Mouse (Mus musculus): ENCODE results near the gene Nek10.
"Not testable (repeated sequence)": the region's sequence is repeated elsewhere in the genome, so short reads cannot be mapped to it uniquely, and the experiment has no call there.

The Nek10 gene

DNA sequence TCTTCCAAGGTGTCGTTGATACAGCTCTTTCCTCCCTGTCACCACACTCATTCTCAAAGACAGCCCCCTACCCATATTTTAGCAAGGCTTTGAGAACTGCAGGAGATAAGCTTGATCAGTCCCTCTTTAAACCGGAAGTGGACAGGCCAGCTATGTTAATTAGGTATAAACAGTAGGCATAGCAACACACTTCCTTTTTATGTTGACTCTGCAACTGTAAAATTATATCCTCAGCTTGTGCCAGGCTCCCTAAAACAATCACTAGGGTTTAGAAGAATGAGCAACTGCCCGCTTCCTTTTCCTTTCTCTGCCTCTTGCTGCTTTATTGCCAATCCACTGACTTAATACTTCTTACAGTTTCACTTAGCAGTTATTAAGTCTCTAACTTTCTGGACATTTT, 67.2 kb downstream of the Nek10 start:
- no peak for DNase-seq (ENCODE audit: extremely low spot score, low spot score)

DNA sequence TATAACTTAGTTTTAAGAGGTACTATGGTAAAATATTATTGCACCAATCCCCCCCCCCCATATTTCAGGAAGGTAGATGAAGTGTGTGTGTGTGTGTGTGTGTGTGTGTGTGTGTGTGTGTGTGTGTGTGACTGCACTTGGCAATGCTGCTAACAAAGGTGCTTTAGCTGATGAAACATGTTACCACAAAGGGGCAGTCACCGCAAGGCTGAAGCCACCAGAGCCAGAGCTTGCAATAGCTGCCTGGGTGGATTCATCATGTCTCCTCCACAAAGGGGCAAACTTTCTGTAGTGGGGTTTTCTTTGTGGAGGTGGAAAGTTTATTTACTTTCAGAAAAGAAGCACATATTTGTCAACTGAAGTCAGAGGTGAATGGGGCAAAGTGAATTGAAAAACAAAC, 67.9 kb downstream of the Nek10 start:
- no peak for DNase-seq (ENCODE audit: extremely low spot score, low spot score)

DNA sequence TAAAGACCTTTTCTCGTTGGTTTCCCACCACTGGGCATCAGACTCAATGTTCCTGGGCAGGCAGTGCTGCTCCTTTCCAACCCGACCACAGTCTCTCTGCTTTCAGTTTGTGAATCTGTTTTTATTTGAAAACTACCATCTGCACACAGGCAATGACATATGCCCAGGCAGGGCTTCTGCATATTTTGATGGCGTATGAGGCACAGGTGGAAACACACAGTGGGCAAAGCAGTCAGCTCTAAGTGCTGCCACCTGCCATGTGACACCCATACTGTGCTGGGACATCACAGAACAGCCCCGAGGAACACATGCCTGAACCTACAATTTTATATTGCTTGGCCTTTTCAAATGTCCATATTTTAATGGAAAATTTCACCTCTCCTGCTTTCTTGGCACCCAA, 68.5 kb downstream of the Nek10 start:
- DNase-seq (ENCODE audit: extremely low spot score, low spot score), result no peak

DNA sequence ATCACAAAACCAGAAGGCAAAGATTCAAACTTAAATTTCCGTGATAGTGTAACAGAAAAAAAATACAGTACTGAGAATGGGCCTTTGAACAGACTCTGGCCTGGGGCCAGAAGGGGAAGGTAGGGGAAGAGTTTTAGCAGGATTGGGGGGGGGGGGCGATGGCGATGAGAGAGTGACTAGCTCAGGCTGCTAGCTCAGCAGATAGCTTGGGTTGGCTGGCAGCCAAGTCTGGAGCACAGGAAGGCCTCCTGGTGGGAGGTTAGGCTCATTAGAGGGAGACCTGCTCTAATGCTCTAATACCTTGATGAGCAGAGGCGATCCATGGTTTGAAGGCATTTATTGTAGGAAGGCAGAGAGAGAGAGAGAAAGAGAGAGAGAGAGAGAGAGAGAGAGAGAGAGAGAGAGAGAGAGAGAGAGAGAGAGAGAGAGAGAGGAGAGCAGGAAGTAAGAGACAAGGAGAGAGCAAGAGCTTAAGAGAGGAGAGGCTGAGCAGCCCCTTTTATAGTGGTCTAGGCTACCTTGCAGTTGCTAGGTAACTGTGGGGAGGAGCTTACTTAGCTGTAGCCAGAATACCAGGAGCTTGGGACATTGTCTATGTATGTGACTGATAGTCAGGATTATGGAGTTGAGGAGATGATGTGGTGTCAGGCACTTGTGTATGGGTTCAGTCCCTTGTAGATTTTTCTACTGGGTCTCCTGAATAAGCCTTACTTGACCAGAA, 90.9 kb downstream of the Nek10 start:
- DNase-seq (ENCODE audit: extremely low spot score, low spot score), result no peak

DNA sequence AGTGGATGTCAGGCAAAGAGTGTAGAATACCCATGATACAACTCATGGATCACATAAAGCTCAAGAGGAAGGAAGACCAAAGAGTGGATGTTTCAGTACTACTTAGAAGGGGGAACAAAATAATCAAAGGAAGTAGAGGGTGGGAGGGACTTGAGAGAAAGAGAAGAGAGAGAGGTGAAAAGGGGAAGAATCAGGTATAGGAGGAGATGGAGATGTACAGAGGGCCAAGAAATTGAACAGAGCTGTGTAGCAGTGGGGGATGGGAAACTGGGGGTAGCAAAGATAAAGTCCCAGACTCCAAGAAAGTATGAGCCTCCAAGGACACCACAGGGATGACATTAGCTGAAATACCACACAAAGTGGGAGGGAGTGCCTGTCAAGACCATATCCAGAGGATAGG, 91.6 kb downstream of the Nek10 start:
- no peak for DNase-seq (ENCODE audit: extremely low spot score, low spot score)

DNA sequence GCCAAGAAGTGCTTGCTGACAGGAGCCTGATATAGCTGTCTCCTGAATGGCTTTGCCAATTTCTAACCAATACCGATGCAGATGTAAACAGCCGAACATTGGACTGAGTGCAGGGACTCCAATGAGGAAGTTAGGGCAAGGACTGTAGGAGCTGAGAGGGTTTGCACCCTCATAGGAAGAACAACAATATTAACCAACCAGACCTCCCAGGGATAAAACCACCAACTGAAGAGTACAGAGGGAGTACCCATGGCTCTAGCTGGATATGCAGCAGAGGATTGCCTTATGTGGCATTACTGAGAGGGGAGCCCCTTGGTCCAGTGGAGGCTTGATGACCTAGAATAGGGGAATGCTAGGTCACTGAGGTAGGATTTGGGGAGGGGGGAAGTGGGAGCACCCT, 92.1 kb downstream of the Nek10 start:
- no peak for DNase-seq (ENCODE audit: extremely low spot score, low spot score)

DNA sequence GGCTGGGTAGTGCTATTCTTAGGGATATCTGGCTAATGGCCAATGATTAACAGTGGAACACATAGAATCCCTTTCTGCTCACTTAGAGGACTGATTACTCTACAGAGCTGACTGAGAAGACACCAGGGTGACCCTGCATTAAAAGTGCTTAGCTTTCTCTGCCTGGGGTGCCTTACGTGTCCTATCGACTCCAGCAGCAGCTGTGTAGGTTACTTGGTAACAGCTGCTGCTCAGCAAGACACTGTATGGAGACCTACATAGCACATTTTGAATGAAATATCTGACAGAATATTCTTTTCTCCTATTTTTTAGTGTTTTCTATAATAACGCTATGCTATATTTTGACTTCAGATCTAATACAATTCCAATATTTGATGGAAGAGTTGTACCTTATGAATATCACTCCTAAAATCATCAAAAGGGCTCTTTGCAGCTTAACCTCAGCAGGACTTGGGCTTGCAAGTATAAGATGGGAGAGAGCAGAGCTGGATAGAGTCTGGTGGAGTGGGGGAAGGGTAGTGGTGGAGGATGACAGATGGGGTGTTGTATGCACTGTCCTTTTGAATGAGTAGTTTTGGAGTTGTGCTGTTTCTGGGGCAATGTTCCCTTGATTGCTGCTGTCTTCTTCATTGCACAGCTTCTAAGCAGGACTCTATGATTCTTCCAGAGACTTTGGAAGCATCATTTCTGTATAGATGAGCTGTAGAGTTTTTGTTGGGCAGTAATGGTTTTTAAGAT, 93.4 kb downstream of the Nek10 start:
- no peak for DNase-seq (ENCODE audit: extremely low spot score, low spot score)

DNA sequence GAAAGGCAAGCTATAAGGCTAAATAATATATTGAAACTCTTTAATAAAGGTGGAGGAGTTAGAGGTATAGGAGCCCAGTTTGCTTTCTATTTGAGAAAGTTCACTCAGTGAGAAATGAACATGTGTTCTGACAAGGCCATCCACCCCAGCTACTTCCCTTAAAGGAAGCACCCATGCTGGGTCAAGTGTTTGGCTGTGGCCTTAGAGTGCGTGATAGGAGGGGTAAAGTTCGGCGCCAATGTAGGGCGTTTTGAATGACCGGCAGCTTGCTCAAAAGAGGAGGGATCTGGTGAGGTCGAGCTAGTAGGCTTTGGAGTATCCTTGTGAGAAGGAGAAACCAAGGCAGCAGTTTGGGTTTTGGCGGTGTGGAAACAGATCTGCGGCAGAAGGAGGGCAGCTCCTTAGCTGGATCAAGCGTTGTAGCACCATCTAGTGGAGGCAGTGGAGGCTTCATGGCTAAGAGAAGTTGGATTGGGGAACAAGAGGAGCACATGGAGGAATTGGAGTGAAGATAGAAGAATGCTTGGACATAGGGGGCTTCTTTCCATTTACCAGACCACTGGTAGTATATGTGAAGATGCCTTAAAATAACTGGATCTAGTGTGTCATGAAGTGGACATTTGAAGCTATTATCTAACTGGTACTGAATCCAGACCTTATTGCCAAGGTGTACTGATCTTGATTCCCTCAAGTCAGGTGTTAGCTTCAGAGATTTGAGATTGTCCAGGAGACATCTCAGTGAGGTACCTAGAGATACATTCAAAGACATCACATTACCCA, 101.7 kb downstream of the Nek10 start:
- DNase-seq (ENCODE audit: extremely low spot score, low spot score), result peak; percentile 60

DNA sequence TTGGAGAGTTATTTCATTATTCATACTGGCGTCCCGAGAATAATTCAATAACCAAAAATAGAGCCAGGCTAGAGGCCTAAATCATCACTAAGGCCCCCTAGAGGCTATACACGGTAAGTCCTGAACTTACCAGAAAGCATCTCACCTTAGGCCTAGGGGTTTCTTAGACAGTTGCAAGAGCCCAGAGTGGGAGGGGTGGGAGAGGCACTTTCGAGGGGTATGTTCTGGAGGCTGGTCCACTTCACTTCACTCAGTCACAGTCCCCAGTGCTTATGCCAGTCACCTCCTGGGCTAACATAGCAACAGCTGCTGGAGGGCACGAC, 102.3 kb downstream of the Nek10 start:
- DNase-seq (ENCODE audit: extremely low spot score, low spot score), result no peak

DNA sequence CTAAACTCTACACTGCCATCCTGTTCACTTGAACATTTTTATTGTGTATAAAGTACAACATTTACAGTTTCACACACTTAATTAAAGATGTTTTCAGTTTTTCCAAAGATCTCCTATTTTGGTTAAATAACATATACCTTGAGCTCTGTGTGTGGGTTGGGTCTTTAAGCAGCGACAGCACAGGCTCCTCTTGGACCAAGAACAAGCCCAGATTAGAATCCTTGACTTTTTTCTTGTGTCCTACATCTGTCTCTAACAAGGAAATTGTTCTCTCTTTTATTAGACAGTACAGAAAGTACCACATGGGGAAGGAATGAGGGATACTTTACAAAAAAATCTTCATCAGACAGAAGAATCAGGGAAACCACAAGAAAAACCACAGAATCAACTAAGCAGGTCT, 122.4 kb downstream of the Nek10 start:
- DNase-seq (ENCODE audit: extremely low spot score, low spot score), result no peak

DNA sequence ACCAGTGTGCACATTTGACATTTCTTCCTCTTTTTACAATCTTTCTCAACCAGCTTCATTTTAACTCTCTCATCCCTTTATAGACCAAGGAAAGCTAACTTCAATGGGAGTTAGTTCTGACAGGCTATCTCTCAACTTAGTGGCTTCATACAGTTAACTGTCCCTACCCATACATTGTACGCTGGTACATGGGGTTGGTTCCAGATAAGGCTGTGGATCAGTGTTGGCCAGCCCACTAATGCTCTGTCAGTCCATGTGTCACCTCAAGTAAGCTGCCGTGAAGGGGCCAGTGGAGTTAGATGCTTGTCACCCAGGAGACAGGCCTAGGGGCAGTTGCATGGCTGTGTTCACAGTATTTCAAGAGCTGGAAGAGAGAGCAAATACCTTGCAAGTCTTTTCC, 124.3 kb downstream of the Nek10 start:
- no peak for DNase-seq (ENCODE audit: extremely low spot score, low spot score)

DNA sequence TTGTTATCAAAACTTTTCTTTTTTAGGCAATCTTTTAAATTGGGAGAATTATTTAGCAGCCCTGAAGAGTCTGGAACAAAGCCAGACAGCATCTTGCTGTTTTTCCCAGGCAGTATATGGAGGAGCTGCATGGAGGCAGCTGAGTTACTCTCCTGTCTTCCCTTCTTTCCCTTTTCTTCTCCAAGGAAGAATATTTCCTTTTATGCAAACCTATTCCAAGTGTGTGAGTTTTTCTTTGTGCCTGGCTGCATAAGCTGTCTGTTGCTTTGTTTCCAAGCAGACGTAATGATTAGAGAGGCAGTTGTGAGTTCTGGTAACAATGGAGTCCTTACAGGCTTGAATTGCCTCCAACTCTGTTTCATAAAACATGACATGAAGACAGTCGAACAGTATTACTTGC, 131.8 kb downstream of the Nek10 start:
- DNase-seq (ENCODE audit: extremely low spot score, low spot score), result no peak

DNA sequence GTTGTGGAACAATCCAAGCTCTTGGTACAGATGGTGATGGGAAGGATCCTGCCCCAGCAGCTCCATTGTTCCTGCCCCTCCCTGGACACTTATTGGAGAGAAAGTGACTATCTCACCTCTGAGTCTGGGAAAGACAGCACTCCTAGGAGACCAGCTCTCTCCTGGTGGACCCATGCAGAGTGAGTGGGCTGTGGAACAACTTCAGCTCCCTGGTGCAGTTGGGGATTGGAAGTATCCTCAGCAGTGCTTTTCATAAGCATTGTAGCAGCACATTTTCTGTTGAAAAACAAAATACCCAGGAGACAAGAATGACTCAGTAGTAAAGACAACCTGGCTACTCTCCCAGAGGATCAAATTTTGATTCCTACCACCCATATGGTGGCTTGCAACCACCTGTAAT, 142.7 kb downstream of the Nek10 start:
- DNase-seq (ENCODE audit: extremely low spot score, low spot score), result no peak

DNA sequence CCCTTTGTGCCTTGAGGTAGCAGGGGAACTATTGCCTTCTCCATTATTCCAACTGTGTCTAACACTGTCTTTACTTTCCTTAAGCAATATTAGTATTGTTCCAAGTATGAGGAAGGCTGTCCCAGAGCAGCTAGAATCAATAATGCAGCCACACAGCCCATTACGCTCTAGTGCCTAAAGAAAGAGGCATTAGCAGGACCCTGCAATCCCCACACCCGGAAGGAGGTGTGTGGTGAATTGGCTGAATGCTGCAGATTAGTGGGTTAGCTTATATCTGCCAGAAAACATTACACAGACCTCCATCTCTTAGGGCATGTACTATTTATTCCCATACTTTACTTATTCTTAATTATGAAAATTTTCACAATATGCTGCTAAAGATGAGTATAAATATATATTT, 145.8 kb downstream of the Nek10 start:
- DNase-seq (ENCODE audit: extremely low spot score, low spot score), result no peak

DNA sequence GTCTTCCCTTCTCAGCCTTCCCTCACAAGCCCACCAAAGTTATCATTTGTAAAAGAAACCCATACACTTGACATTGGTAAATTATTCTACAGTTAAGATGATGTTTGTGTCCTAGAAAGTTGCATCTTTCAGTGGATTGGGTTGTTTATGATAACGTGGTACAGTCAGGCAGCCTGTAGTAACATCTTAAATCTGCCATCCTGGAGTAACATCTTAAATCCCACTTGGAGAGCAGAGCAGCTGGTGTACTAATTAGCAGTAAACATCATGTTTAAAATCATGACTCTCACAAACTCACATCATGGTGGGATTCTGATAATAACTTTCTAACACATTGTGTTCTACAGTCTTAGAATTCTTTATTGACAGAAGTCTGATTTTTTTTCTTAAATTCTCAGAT, 148.6 kb downstream of the Nek10 start:
- no peak for DNase-seq (ENCODE audit: extremely low spot score, low spot score)

DNA sequence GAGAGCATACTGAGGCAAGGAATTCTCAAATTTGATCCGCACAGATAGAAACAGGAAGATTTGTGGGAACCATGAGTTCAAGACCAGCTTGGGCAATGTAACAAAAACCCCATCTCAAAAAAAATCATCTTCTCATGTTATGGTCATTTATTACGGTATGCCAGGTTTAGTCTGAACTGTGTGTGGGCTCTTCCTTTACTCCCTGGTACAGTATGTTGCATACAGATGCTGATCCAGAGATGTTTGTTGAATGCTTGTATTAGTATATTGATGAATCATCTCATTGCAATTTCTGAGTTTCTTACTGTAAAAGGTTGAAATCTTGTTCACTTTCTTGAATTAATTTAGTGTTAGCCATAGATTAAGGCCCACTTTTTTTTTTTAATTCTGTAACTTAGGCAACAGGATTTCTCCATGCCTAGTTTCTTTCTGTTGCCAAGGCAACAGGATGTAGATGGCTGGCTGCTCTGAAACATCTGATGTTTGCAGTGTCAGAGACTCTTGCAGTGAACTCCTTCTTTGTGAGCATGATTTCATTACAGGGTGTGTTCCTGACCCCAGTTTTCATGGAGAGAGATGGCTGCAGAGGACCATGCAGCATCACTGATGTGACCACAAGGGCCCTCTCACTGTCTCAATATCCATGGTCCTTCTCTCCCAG, 156.7 kb downstream of the Nek10 start:
- no peak for DNase-seq (ENCODE audit: extremely low spot score, low spot score)

DNA sequence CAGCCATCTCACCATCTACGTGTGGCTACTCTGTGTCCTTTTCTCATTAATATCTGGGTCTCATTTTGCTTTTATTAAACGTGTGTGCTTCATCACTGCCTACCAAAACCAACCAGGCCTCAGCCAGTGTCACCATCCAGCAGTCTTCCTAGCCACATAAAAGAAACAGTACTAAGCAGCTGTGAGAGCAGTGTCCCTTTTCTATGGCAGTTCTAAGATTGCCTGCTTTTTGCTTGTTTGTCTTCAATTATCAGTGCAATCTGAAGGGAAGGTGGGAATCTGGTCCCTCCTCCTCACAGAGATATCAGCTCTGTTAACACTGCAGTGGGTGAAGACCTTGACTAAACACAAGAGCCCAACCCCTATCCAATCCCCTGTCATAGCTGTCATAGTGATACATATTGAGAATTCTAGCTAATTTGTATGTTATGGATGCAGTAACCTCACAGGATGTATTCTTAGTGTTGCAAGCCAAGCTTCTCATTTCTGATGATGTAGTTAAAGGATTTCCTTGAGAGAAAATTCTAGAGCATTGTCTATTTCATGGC, 157.3 kb downstream of the Nek10 start:
- DNase-seq (ENCODE audit: extremely low spot score, low spot score), result no peak

DNA sequence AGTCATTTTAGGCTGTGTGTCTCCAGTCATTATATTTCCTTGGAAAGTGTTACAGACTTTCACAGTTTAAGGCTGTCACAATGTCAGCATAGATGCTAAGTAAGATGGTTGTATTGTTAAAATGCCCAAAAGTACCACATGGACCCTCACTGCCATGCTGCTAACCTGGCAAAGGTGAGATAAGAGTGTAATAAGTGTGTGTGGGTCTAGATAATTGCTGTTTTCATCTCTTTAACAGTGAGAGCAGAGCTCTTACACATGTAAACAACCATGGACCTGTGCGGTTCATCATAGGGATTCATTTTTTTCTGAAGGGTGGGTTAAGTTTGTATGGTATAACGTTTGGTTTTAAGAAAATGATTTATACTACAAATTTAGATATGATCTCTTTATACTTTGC, 167.4 kb downstream of the Nek10 start:
- no peak for DNase-seq (ENCODE audit: extremely low spot score, low spot score)

DNA sequence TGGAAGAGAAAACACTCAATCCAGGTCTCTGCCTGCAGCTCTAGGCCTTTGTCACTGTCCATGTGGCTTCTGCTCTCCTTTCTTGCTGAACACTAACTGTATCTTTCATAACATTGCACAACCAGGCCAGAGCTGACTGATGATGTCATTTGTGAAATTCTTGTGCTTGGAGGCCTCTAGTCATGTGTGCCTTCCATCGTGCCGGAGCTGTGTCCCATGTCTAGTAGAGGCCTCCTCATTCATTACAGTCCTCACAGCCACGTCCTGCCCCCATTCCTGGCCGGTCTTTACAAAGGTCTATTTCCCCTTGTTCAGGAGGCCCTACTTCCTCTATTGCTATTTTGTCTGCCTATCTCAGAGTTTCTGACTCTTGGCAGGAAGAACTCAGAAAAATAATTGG, 167.8 kb downstream of the Nek10 start:
- DNase-seq (ENCODE audit: extremely low spot score, low spot score), result no peak

DNA sequence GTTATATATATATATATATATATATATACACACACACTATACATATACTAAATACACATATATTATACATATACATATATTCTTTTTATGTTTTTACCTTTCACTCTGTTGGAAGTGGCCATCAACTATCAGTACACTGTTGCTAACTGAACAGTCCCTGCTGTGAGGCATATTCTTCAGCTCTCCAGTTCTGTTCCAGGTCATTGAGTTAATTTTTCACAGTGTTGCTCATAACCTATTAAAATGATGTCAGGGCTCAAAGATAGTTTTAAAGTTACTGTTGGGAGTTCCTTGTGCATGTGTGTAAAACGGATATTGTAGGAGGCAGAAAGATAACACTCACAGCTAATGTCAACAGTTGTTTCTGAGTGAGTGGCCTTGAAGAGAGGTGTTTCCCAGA, 170.9 kb downstream of the Nek10 start:
- DNase-seq (ENCODE audit: extremely low spot score, low spot score), result no peak

DNA sequence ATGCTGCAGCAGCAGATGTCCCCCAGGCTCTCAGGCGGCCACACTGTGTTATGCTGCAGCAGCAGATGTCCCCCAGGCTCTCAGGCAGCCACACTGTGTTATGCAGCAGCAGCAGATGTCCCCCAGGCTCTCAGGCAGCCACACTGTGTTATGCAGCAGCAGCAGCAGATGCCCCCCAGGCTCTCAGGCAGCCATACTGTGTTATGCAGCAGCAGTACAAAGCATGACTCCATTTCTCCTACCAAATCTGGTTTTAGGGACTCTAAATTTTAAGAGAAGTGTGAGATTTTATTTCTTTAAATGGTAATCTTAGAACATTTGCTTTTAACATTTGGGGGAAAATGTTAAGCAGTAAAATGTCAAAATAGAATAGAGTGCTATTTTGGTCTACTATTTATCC, 180.9 kb downstream of the Nek10 start:
- not testable (repeated sequence) for DNase-seq (ENCODE audit: extremely low spot score, low spot score)

All from neural tube, embryonic 10.5 days (tissue).